Mouse (Mus musculus): ENCODE results near the gene 9330182L06Rik.

9330182L06Rik gene

DNA sequence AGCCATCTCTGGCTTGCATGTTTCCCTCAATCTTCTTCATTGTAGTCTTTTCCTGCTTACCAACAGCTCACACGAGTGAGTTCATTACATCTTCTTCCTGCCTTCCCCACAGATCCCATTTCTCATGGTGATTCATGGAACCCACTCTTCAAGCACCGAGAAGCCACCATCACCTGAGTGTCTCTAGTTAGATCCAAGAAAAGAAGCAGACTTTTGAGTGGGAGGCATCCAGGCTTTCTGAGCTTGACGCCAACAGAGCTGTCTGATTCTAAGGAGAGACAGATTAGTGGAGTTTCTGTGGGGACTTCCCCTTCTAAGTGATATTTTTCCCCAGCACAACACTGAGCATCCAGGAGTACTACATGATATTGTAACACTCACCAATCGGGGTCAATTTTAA, 259.6 kb downstream of the 9330182L06Rik start:
- DNase-seq (ENCODE audit: low read depth, low spot score), result no peak

All from retina, postnatal 7 days (tissue).